Mouse (Mus musculus) left cerebral cortex, adult 2 months (tissue): ENCODE measurements at regions not wholly inside any gene's neighbourhood (a gene's known extent, or its start where the extent isn't known, plus 50 kb on each side); places are given as distances from the start of the nearest gene placed in this dataset.

Experiments used
- DNase-seq, 2 experiments: peaks; one replicate each; pipeline ENCODE4 v3.0.0; 2021 to 2022; ENCODE audit warnings: low spot score in 2 of 2, mixed read lengths in 1 of 2; ENCODE audit errors: extremely low spot score in 1 of 2
- H3K27ac ChIP-seq: fragments of 200-600 bp; 2 replicates; pipeline ENCODE4 v1.8.1; 2022
- H3K4me3 ChIP-seq: fragments of 200-600 bp; 2 replicates; pipeline ENCODE4 v1.8.1; 2022
- CTCF ChIP-seq: fragments of 200-600 bp; IDR thresholded peaks from 2 replicates; pipeline ENCODE4 v1.8.1; 2022; ENCODE audit warnings: antibody characterized with exemption, mild to moderate bottlenecking, moderate library complexity
- intact Hi-C: fragments of 180-260 bp; cut with DNase I; formaldehyde crosslinking; loops from one replicate; pipeline ENCODE4 v1.15.1; 2025

GRCm38 (mm10) chr2:172813319-172813718 lies 126.8 kb downstream of the Bmp7 start:
- DNase-seq: no peak
- H3K4me3 ChIP-seq: no peak overlapping the region
- intact Hi-C loops: no loop called here

GRCm38 (mm10) chr2:172813906-172814305 lies 126.2 kb downstream of the Bmp7 start:
- intact Hi-C loops: no loop called here

More at GRCm38 (mm10) chr2:172813319-172813718, 126.8 kb downstream of the Bmp7 start:
- H3K27ac ChIP-seq: no peak overlapping the region
- TF ChIP-seq CTCF: no peak

GRCm38 (mm10) chr2:172815146-172815545 lies 125.0 kb downstream of the Bmp7 start:
- intact Hi-C loops: no loop called here
- no peak overlapping the region for H3K4me3 ChIP-seq
- no peak overlapping the region for H3K27ac ChIP-seq
- TF ChIP-seq CTCF: no peak
- no peak for DNase-seq

More at GRCm38 (mm10) chr2:172813906-172814305, 126.2 kb downstream of the Bmp7 start:
- H3K4me3 ChIP-seq: no peak overlapping the region
- no peak for DNase-seq
- no peak for TF ChIP-seq CTCF
- no peak overlapping the region for H3K27ac ChIP-seq

- DNase-seq: no peak
- no peak for TF ChIP-seq CTCF
- Histone ChIP-seq H3K27ac (no peak overlapping the region), H3K4me3 (no peak overlapping the region)
- intact Hi-C loops: no loop called here
Observed at GRCm38 (mm10) chr2:172817058-172817745, 122.9 kb downstream of the Bmp7 start.
